In genomic region chr6:124918331-124918690, GRCm38 (mm10) we compare ENCODE assay signal across 8 mouse cellular contexts. TPM values are rescaled to one million over a fixed set of nuclear protein-coding genes. Genes with fewer than 3 reads are reported as not detected.
A peak's percentile ranks its signal among the peaks of the same experiment; 100 is the strongest.
DNase-seq lines count a peak whose midpoint lies in the region; ATAC-seq and TF ChIP-seq lines count a peak whose summit lies in the region.

No protein-coding gene starts in this region.

- H3K27ac ChIP-seq in heart, embryonic 10.5 days: peak overlapping the region; percentile 99
- H3K27ac ChIP-seq in forebrain, embryonic 14.5 days (ENCODE audit: low read depth, low read length): peak overlapping the region; percentile 100
- peak overlapping the region; percentile 85 for H3K27ac ChIP-seq in liver, embryonic 15.5 days (replicated peaks)

- H3K79me3 ChIP-seq in C2C12 (ENCODE audit: low read depth): peaks cover 22% of the 10 kb centered on the region

- no peak for ATAC-seq in forebrain, embryonic 14.5 days
- ATAC-seq in liver, embryonic 15.5 days (ENCODE audit: insufficient read depth): no peak

- H3K36me3 ChIP-seq in heart, embryonic 10.5 days: peaks cover 20% of the 10 kb centered on the region
- peaks cover 28% of the 10 kb centered on the region for H3K36me3 ChIP-seq in C2C12 (ENCODE audit: control insufficient read depth, insufficient read depth)
- peaks cover 17% of the 10 kb centered on the region for H3K36me3 ChIP-seq in forebrain, embryonic 14.5 days (ENCODE audit: control insufficient read depth, insufficient read depth, low read length)
- 0 out of 2 replicates have a peak, but pooled peaks cover 5% of the 10 kb centered on the region for H3K36me3 ChIP-seq in liver, embryonic 15.5 days (replicated peaks)

- intact Hi-C loops in heart, postnatal 36 days (cut with DNase I): loop anchor here (10.0 kb wide), 1 partner anchor 436 kb away; no protein-coding TSS in a partner anchor

- 0 out of 2 replicates have a peak, but pooled peaks cover 6% of the 10 kb centered on the region for H3K27me3 ChIP-seq in heart, embryonic 10.5 days (ENCODE audit: insufficient read depth, poor library complexity, severe bottlenecking)
- no peaks in the 10 kb centered on the region for H3K27me3 ChIP-seq in C2C12 (ENCODE audit: control insufficient read depth, insufficient read depth, insufficient read length)
- H3K27me3 ChIP-seq in forebrain, embryonic 14.5 days (replicated peaks; ENCODE audit: control insufficient read depth, insufficient read depth, low read length): no peaks in the 10 kb centered on the region
- H3K27me3 ChIP-seq in liver, embryonic 15.5 days: peaks cover 90% of the 10 kb centered on the region

- H3K9ac ChIP-seq in forebrain, embryonic 14.5 days (ENCODE audit: low read length): peak overlapping the region; percentile 100
- H3K9ac ChIP-seq in liver, embryonic 15.5 days: 0 out of 2 replicates have a peak overlapping the region, but pooled peaks have one; percentile 67

- H3K4me1 ChIP-seq in heart, embryonic 10.5 days: peaks cover 69% of the 10 kb centered on the region
- peaks cover 40% of the 10 kb centered on the region for H3K4me1 ChIP-seq in forebrain, embryonic 14.5 days (ENCODE audit: control insufficient read depth, insufficient read depth, low read length)
- H3K4me1 ChIP-seq in liver, embryonic 15.5 days (replicated peaks): peaks cover 50% of the 10 kb centered on the region

- DNase-seq in heart, embryonic 10.5 days (ENCODE audit: low spot score): no peak
- no peak for DNase-seq in heart, postnatal 36 days
- no peak for DNase-seq in forebrain, embryonic 14.5 days (ENCODE audit: low spot score)
- DNase-seq in right cerebral cortex, postnatal 36 days (ENCODE audit: low spot score in 2 of 2): no peak
- DNase-seq in ovary, postnatal 14 days (ENCODE audit: low spot score): no peak
- no peak for DNase-seq in cerebellum, adult 9-10 months

- WGBS in heart, embryonic 10.5 days: 11% methylated on average over 7 of the region's 7 CpGs
- 7% methylated on average over 7 of the region's 7 CpGs for WGBS in forebrain, embryonic 14.5 days
- 12% methylated on average over 7 of the region's 7 CpGs for WGBS in liver, embryonic 15.5 days (ENCODE audit: insufficient replicate concordance)

- H3K4me3 ChIP-seq in heart, embryonic 10.5 days: peak overlapping the region; percentile 97
- peak overlapping the region; percentile 18 for H3K4me3 ChIP-seq in C2C12 (ENCODE audit: insufficient read depth, poor library complexity, severe bottlenecking)
- H3K4me3 ChIP-seq in forebrain, embryonic 14.5 days (ENCODE audit: low read depth, low read length): peak overlapping the region; percentile 93
- H3K4me3 ChIP-seq in liver, embryonic 15.5 days (replicated peaks): peak overlapping the region; percentile 71

- H3K9me3 ChIP-seq in heart, embryonic 10.5 days: no peaks in the 10 kb centered on the region
- no peaks in the 10 kb centered on the region for H3K9me3 ChIP-seq in forebrain, embryonic 14.5 days (replicated peaks; ENCODE audit: control insufficient read depth, low read length)
- H3K9me3 ChIP-seq in liver, embryonic 15.5 days (replicated peaks): no peaks in the 10 kb centered on the region

- peaks cover 29% of the 10 kb centered on the region for H3K79me2 ChIP-seq in C2C12 (ENCODE audit: control insufficient read depth, insufficient read depth)

- no peak for TF ChIP-seq CTCF in C2C12 (IDR thresholded peaks at IDR 0.05; ENCODE audit: control insufficient read depth, insufficient read depth, insufficient read length)

- H3K4me2 ChIP-seq in forebrain, embryonic 14.5 days (ENCODE audit: low read length): peak overlapping the region; percentile 100
- H3K4me2 ChIP-seq in liver, embryonic 15.5 days: peak overlapping the region; percentile 89

- H3ac ChIP-seq in C2C12 (ENCODE audit: control insufficient read depth, insufficient read length, low read depth): peak overlapping the region; percentile 62

TF ChIP-seq in C2C12, 6 proteins besides CTCF, POLR2A, EP300 and RAD21:
- TF ChIP-seq MAX (IDR thresholded peaks at IDR 0.05) (no peak), MYOG (IDR thresholded peaks at IDR 0.05; ENCODE audit: control insufficient read depth, extremely low read depth, insufficient read length) (no peak), MYOD1 (IDR thresholded peaks at IDR 0.05; ENCODE audit: control insufficient read depth, insufficient read length, low read depth) (no peak), CEBPB (IDR thresholded peaks at IDR 0.05; ENCODE audit: low read depth) (no peak), USF1 (IDR thresholded peaks at IDR 0.05; ENCODE audit: low read depth) (no peak), FOSL1 (IDR thresholded peaks at IDR 0.05; ENCODE audit: insufficient read depth, low read length, poor library complexity, severe bottlenecking) (no peak)

RNA-seq across cellular contexts. Expression of gene Ptms, which starts 1.6 kb away (rescaled TPM):
- polyA plus RNA-seq in heart, embryonic 10.5 days (2016; fragmentation: Nextera tagmentation; extraction: Ambion mirVana): 123 and 174 TPM in 2 replicates
- total RNA-seq in heart, postnatal 36 days (2021): 100 to 1,000 TPM; 192 to 194 TPM
- 1,903 TPM for polyA plus RNA-seq in C2C12 (2012; fragmentation: generic; extraction: Trizol)
- polyA plus RNA-seq in forebrain, embryonic 14.5 days (2014; fragmentation: Nextera tagmentation; extraction: Ambion mirVana): 479 and 481 TPM in 2 replicates
- 56.2 and 62.7 TPM in 2 replicates for polyA plus RNA-seq in liver, embryonic 15.5 days (2015; fragmentation: Nextera tagmentation; extraction: Ambion mirVana)

RNA-seq across cellular contexts. Expression of gene Lag3, which starts 6.8 kb away (rescaled TPM):
- polyA plus RNA-seq in heart, embryonic 10.5 days (2016; fragmentation: Nextera tagmentation; extraction: Ambion mirVana): 1.2 and 2.8 TPM in 2 replicates
- under 1 TPM; 0.19 to 0.43 TPM for total RNA-seq in heart, postnatal 36 days (2021)
- polyA plus RNA-seq in C2C12 (2012; fragmentation: generic; extraction: Trizol): 0.44 TPM
- 1.2 and 2.7 TPM in 2 replicates for polyA plus RNA-seq in forebrain, embryonic 14.5 days (2014; fragmentation: Nextera tagmentation; extraction: Ambion mirVana)
- 0.13 and 0.18 TPM in 2 replicates for polyA plus RNA-seq in liver, embryonic 15.5 days (2015; fragmentation: Nextera tagmentation; extraction: Ambion mirVana)

RNA-seq across cellular contexts. Expression of gene Mlf2, which starts 12.9 kb away (rescaled TPM):
- 363 and 402 TPM in 2 replicates for polyA plus RNA-seq in heart, embryonic 10.5 days (2016; fragmentation: Nextera tagmentation; extraction: Ambion mirVana)
- total RNA-seq in heart, postnatal 36 days (2021): 100 to 1,000 TPM; 195 to 197 TPM
- 547 TPM for polyA plus RNA-seq in C2C12 (2012; fragmentation: generic; extraction: Trizol)
- polyA plus RNA-seq in forebrain, embryonic 14.5 days (2014; fragmentation: Nextera tagmentation; extraction: Ambion mirVana): 470 and 520 TPM in 2 replicates
- polyA plus RNA-seq in liver, embryonic 15.5 days (2015; fragmentation: Nextera tagmentation; extraction: Ambion mirVana): 119 and 127 TPM in 2 replicates

RNA-seq across cellular contexts. Expression of gene Cd4, which starts 30.3 kb away (rescaled TPM):
- polyA plus RNA-seq in heart, embryonic 10.5 days (2016; fragmentation: Nextera tagmentation; extraction: Ambion mirVana): 0.05 TPM in 1 of 2 replicates, not detected in the other
- under 1 TPM; 0.72 to 0.76 TPM for total RNA-seq in heart, postnatal 36 days (2021)
- not detected for polyA plus RNA-seq in C2C12 (2012; fragmentation: generic; extraction: Trizol)
- 0.29 and 0.38 TPM in 2 replicates for polyA plus RNA-seq in forebrain, embryonic 14.5 days (2014; fragmentation: Nextera tagmentation; extraction: Ambion mirVana)
- polyA plus RNA-seq in liver, embryonic 15.5 days (2015; fragmentation: Nextera tagmentation; extraction: Ambion mirVana): 0.07 and 0.20 TPM in 2 replicates

RNA-seq across cellular contexts. Expression of gene Cops7a, which starts 47.0 kb away (rescaled TPM):
- 173 and 178 TPM in 2 replicates for polyA plus RNA-seq in heart, embryonic 10.5 days (2016; fragmentation: Nextera tagmentation; extraction: Ambion mirVana)
- 10 to 100 TPM; 93.6 to 98.8 TPM for total RNA-seq in heart, postnatal 36 days (2021)
- polyA plus RNA-seq in C2C12 (2012; fragmentation: generic; extraction: Trizol): 165 TPM
- 96.5 and 105 TPM in 2 replicates for polyA plus RNA-seq in forebrain, embryonic 14.5 days (2014; fragmentation: Nextera tagmentation; extraction: Ambion mirVana)
- 52.4 and 55.1 TPM in 2 replicates for polyA plus RNA-seq in liver, embryonic 15.5 days (2015; fragmentation: Nextera tagmentation; extraction: Ambion mirVana)

Comparison
In these comparisons a context has a peak if more than half of its experiments do, and no peak if none do; other contexts are left out.
1. H3K4me3 ChIP-seq: peak in every context shown above with its lines; median percentile 97 in heart, embryonic 10.5 days; 93 in forebrain, embryonic 14.5 days; 71 in liver, embryonic 15.5 days; 18 in C2C12.